Mouse (Mus musculus) frontal cortex, adult (tissue): ENCODE measurements at regions not wholly inside any gene's neighbourhood (a gene's known extent, or its start where the extent isn't known, plus 50 kb on each side); places are given as distances from the start of the nearest gene placed in this dataset.

Source experiments
- ATAC-seq: cut with Nextera tagmentation; 2 replicates; pipeline ENCODE4 v1.9.2; 2017; ENCODE audit warnings: mild to moderate bottlenecking, moderate library complexity, mixed read lengths; ENCODE audit not compliant: low TSS enrichment

GRCm38 (mm10) chr2:34111286-34111685 lies 223.5 kb upstream of the Mvb12b start:
- no peak for ATAC-seq

DNA sequence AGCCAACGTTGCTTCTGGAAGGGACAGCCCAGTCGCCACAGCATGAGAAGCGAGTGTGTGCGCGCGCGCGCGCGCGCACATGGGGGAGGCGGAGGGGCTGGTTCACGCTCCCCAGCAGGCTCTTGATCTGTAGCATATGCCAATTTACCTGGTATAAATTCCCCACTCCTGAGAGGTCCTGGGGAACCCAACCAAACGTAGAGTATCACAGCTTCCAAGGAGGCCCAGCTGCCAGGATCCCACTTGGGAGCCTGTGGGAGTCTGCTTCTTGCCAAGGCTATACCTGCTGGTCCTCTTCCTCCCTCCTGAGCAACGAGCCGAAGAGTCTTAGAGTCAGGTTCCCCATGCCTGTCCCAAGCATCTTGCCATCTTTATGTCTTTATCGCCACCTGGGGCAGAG lies 222.8 kb upstream of the Mvb12b start:
- ATAC-seq: no peak

- ATAC-seq: no peak
Observed at GRCm38 (mm10) chr2:34107566-34108303, 220.0 kb upstream of the Mvb12b start.

DNA sequence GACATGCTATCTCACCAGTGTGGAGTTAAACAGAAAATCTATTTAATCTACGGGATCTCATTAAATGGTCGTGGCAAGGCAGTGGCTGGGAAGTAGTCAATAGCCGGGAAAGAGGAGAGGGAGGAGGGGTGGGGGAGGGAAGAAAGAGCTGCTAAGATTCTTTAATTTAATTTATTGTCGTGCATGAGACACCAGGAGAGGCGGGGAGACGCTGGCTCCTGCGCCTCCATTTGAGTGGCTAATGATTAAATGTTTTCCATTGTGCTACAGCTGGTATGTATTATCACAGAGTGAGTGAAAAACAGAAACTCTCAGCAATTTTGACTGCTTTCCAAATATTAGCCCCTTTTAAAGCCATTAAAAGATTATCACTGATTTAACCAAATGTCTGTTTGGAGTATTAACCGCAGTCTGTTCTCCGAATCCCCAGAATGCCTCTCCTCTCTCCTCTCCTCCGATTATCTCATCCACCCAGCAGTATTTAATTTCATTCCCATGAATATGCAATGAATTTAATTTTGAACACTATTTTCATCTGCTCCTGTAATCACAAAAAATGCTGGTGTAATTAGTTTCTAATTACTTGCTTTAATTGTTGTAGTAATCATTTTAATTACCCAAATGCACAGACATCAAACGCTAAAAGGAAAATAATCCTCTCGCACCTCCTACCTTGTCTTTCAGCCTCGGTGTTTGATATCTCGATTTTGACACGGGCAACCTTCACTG lies 219.3 kb upstream of the Mvb12b start:
- ATAC-seq: no peak

GRCm38 (mm10) chr2:34106245-34106644 lies 218.5 kb upstream of the Mvb12b start:
- no peak for ATAC-seq

- ATAC-seq: no peak
Observed at GRCm38 (mm10) chr2:34105271-34106051, 217.7 kb upstream of the Mvb12b start.

GRCm38 (mm10) chr2:34098004-34098547 lies 210.3 kb upstream of the Mvb12b start:
- no peak for ATAC-seq

GRCm38 (mm10) chr2:34096561-34096960 lies 208.8 kb upstream of the Mvb12b start:
- no peak for ATAC-seq

DNA sequence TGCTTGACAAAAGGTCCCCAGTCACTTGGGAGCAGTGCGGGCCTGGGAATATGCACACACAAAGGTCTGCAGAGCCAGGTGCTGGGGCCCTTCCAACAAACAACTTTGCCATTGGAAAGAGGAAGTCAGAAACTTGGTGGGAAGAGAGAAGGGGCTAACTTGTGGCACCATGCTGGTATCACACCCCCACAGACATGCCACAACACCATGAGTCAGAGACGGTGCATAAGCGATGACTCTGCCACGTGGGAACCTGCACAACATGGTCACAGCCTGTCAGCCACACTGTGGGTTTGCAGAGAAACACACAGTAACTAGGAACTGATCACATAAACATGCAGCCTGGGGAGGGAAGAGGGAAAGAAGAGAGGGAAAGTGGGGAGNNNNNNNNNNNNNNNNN lies 201.1 kb upstream of the Mvb12b start:
- 0 out of 2 replicates have a peak, but pooled peaks have one; percentile 47 for ATAC-seq

DNA sequence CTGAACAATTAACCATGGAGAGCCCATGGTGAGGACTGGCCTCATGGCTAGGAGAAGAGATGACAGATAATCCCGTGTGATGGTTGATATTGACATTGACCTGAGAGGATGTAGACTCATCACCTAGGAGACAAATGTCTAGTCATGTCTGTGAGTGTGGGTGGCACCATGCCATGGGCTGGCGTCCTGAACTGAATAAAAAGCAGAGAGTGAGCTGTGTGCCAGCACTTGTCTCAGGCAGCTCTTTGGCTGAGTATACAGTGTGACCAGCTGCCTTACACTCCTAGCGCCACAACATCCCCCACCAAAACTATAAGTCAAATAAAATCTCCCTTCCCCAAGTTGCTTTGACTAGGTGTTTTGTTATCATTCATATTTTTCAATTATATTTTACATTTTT lies 198.4 kb upstream of the Mvb12b start:
- no peak for ATAC-seq

DNA sequence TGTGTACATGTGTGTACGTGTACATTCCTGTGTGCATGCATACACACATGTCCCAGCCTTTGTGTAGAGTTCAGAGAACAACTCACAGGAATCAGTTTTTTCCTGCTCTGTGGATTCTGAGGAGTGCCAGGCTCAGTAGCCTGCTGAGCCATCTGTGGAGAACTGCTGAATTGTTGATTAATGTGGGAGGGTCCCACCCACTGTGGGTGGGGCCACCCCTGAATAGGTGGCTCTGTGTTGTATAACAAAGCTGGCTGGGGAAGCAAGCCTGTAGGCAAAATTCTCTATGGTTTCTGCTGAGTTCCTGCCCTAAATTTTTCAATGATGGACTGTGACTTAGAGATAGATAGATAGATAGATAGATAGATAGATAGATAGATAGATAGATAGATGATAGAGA lies 196.8 kb upstream of the Mvb12b start:
- peak; percentile 79; the same call in 1 of the 2 replicates for ATAC-seq

DNA sequence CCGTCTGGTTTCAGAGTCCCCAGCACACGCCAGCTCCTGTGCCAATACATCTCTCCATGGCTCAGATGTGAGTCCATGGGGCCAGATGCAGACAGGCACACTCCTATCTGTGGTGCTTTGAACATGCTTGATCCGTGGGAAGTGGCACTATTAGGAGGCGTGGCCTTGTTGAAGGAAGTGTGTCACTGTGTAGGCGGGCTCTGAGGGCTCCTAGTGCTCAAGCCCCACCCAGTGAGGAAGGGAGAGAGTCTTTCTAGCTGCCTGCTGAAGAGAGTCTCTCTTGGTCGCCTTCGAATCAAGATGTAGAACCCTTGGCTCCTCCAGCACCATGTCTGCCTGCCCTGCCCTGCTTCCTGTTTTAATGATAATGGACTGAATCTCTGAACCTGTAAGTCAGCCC lies 194.7 kb upstream of the Mvb12b start:
- ATAC-seq: no peak

GRCm38 (mm10) chr2:34080176-34080575 lies 192.4 kb upstream of the Mvb12b start:
- no peak for ATAC-seq

- no peak for ATAC-seq
Observed at GRCm38 (mm10) chr2:34079282-34079681, 191.5 kb upstream of the Mvb12b start.

- no peak for ATAC-seq
Observed at GRCm38 (mm10) chr2:34078875-34079262, 191.1 kb upstream of the Mvb12b start.

DNA sequence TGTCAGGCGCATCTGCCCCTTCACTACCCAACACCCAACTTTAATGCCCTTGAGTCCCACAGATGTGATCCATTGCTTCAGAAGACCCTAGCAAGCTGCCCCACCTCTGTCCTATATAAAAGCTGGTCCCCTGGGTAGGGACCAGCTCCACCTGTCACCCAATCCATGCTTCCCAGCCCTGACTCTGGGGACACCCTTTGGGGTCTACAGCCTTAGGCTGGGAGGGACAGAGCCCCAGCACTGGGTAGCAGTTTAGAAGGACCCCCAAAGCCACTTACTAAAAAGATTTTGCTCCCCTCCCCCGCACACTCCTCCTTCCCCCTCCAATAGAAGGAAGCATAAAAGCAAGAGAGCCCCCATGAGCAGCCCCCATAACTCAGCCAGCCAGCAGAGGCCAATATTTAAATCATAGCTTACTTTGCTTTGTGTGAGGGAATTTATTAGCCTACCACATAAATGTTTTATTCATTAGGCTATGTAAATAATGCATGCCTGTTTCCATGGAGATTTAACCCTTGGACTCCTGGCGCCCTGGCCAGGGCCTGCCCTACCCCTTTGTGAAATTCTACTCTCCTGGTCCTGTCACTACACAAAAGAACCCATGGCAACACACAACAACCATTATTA lies 190.6 kb upstream of the Mvb12b start:
- no peak for ATAC-seq

- ATAC-seq: no peak
Observed at GRCm38 (mm10) chr2:34076346-34076745, 188.6 kb upstream of the Mvb12b start.

- no peak for ATAC-seq
Observed at GRCm38 (mm10) chr2:34074066-34074465, 186.3 kb upstream of the Mvb12b start.

DNA sequence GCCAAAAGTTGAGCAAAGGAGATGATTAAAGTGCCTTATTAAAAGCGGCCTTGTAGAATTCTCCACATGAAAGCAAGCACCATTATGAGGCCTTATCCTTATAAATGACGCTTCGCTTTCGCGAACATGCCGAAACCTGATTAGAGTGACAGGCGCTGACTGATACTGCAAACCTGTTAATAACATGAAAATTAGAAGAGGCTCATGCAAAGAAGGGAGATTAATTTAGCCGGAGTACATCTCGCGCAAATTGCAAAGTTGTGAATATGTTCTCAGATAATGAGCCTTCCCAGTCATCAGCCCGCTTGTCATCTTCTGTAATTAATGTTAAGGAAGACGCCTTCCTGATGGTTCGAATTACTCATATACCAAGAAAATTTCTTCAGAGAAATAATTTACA lies 177.8 kb upstream of the Mvb12b start:
- ATAC-seq: no peak

GRCm38 (mm10) chr2:34065090-34065489 lies 177.3 kb upstream of the Mvb12b start:
- no peak for ATAC-seq

DNA sequence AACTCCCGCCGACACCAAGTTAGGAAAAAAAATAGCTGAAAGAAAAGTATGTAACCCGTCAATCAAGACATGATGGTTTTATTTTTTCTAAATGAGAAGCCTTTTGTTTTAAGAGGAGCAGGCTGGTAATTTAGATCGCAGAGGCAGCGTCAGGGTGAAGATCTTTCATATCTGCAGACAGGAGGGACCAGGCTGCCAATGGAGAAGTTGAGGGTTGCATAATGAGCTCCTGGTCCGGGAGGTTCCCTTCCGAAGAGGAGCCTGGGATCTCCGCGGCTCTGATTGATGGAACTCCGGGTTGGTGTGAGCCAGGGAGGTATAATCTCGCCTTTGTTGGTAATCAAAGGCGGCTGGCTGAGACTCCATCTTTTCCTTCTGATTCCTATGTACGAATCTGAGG lies 168.8 kb upstream of the Mvb12b start:
- ATAC-seq: no peak

DNA sequence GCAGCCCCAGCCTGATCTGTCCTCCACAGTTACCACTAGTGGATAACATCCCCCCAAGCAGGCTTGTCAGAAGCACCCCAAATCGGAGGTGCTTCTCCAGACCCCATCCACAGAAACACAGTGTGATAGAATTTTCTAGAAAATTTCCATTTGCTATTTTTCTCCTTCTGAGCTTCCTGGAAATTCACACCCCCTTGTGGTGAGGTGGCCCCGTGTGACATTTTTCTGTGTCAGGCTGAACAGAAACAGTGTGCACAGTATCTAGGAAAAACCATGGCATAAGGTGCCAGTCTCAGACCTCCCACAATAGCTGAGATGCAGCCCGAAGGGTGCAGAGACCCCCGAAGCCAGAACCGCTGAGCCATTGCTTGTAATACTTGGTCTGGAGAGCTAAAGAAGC lies 155.3 kb upstream of the Mvb12b start:
- no peak for ATAC-seq
